Mouse (Mus musculus): ENCODE measurements around the gene Grb2. TPM values are rescaled to one million over a fixed set of nuclear protein-coding genes. Genes with fewer than 3 reads are reported as not detected.

The Grb2 gene
- polyA plus RNA-seq, 1 experiment from 2014 or later: 83.5 TPM

- H3K4me1 ChIP-seq: peaks cover 25% of the 10 kb centered on the region
- no peak for ATAC-seq (ENCODE audit: insufficient read depth, low FRiP score, low read depth)
- no peaks in the 10 kb centered on the region for H3K36me3 ChIP-seq
- no peaks in the 10 kb centered on the region for H3K9me3 ChIP-seq
- no peak overlapping the region for H3K9ac ChIP-seq
- H3K27ac ChIP-seq: no peak overlapping the region
- H3K27me3 ChIP-seq (replicated peaks): no peaks in the 10 kb centered on the region
- no peak overlapping the region for H3K4me3 ChIP-seq (replicated peaks)
- peak overlapping the region; percentile 77 for H3K4me2 ChIP-seq
- WGBS: 54% methylated on average over 6 of the region's 6 CpGs
Observed at GRCm38 (mm10) chr11:115709829-115710559, 1.6 kb upstream of the Grb2 start.

- peak; percentile 45 for ATAC-seq (ENCODE audit: insufficient read depth, low FRiP score, low read depth)
- Histone ChIP-seq H3K9me3 (no peaks in the 10 kb centered on the region), H3K4me1 (peaks cover 25% of the 10 kb centered on the region), H3K4me3 (replicated peaks) (peak overlapping the region; percentile 99), H3K27ac (peak overlapping the region; percentile 90), H3K9ac (peak overlapping the region; percentile 13; the same call in 1 of the 2 replicates), H3K27me3 (replicated peaks) (no peaks in the 10 kb centered on the region), H3K4me2 (peak overlapping the region; percentile 77), H3K36me3 (no peaks in the 10 kb centered on the region)
- WGBS: 2% methylated on average over 23 of the region's 23 CpGs
Observed at GRCm38 (mm10) chr11:115708956-115709828, 795 bp upstream of the Grb2 start.

DNA sequence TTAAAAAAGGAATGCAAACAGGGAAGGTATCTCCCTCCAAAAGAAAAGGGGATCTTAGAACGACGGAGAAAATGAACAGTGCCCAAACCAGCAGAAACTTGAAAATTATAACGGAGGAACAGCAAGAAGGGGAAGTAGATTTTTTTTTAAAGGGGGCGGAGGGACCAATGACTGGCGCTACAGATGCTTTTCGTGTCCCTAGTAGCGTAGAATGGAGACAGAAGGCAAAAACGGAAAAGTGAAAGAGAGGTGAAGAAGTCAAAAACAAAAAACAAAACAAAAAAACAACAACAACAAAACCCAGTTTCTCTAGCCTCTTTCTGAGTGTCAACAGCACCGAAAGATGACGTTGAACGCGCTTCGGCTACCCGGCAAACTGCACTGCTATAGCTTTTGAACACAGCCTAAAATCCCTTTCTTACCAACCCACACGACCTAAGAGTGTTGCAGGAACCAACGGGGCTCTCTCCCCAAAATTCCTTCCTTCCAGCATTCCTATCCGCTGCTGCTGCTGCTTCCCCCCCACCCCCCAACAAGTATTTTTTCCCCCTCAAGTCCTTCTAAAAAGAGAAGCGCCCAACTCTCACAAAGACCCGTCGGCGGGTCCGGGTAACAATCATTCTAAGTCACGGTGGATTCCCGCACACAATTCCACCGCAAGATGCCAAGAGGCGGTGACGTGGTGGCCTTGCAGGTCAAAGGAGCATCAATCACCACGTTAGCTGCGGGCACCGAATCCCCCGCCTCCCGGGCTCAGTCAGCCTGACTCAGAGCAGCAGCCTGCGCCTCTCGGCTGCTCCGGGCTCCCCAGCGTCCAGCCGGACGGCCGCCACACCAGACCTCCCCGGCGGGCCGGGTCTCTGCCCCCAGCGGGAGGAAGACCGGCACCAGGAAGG, 836 bp downstream of the Grb2 start:
- Histone ChIP-seq H3K27ac (peak overlapping the region; percentile 94), H3K4me3 (replicated peaks) (peak overlapping the region; percentile 99), H3K9me3 (no peaks in the 10 kb centered on the region), H3K4me1 (peaks cover 25% of the 10 kb centered on the region), H3K27me3 (replicated peaks) (no peaks in the 10 kb centered on the region), H3K4me2 (peak overlapping the region; percentile 77), H3K9ac (peak overlapping the region; percentile 100), H3K36me3 (no peaks in the 10 kb centered on the region)
- WGBS: under 1% methylated on average over 43 of the region's 44 CpGs
- ATAC-seq (ENCODE audit: insufficient read depth, low FRiP score, low read depth): peak; percentile 29; the same call in 1 of the 2 replicates

DNA sequence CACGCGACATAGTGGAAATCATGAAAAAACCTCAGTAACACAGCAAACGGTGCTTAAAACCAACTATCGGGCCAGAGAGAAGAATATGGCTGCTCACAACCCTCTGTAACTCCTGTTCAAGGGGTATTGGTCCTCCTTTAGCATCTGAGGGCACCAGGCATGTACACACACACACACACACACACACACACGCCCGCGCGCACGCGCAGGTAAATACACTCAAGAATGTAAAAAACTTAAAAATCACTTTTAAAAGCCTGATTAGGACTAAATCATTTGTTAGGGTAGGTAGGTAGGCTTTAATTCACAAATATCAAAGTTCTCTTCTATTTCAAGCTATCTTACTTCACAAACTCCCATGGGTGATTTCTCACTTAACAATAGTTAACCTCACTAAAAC, 1.8 kb downstream of the Grb2 start:
- Histone ChIP-seq H3K27me3 (replicated peaks) (no peaks in the 10 kb centered on the region), H3K4me2 (peak overlapping the region; percentile 77), H3K27ac (no peak overlapping the region), H3K9me3 (no peaks in the 10 kb centered on the region), H3K36me3 (no peaks in the 10 kb centered on the region), H3K9ac (no peak overlapping the region), H3K4me1 (peaks cover 25% of the 10 kb centered on the region), H3K4me3 (replicated peaks) (peak overlapping the region; percentile 99; the same call in 1 of the 2 replicates)
- no peak for ATAC-seq (ENCODE audit: insufficient read depth, low FRiP score, low read depth)
- 90% methylated on average over 10 of the region's 10 CpGs for WGBS

- Histone ChIP-seq H3K4me2 (no peak overlapping the region), H3K9me3 (no peaks in the 10 kb centered on the region), H3K36me3 (no peaks in the 10 kb centered on the region), H3K27me3 (replicated peaks) (no peaks in the 10 kb centered on the region), H3K4me3 (replicated peaks) (no peak overlapping the region), H3K27ac (no peak overlapping the region), H3K4me1 (peaks cover 26% of the 10 kb centered on the region), H3K9ac (no peak overlapping the region)
- 83% methylated on average over 2 of the region's 2 CpGs for WGBS
- ATAC-seq (ENCODE audit: insufficient read depth, low FRiP score, low read depth): no peak
Observed at GRCm38 (mm10) chr11:115705561-115705960, 2.8 kb downstream of the Grb2 start.

DNA sequence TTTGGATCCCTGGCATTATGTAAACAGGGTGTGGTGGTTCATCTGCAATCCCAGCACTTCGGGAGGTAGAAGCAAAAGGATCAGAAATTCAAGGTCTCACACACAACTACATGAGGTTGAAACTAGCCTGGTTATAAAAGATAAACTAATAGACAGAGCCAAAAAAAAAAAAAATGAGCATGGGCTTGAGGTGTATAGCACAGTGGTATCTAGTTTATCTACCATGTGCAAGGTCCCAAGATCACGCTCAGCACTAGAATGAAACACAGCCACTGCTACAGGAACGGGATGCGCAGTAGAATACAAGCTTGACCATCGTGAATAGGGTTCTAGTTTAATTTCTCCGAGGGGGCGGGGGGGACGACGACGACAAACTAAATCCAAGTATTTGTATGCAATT, 3.7 kb downstream of the Grb2 start:
- Histone ChIP-seq H3K4me2 (no peak overlapping the region), H3K4me3 (replicated peaks) (no peak overlapping the region), H3K4me1 (peaks cover 33% of the 10 kb centered on the region), H3K36me3 (no peaks in the 10 kb centered on the region), H3K9ac (no peak overlapping the region), H3K27ac (no peak overlapping the region), H3K9me3 (no peaks in the 10 kb centered on the region), H3K27me3 (replicated peaks) (no peaks in the 10 kb centered on the region)
- 84% methylated on average over 10 of the region's 10 CpGs for WGBS
- no peak for ATAC-seq (ENCODE audit: insufficient read depth, low FRiP score, low read depth)

DNA sequence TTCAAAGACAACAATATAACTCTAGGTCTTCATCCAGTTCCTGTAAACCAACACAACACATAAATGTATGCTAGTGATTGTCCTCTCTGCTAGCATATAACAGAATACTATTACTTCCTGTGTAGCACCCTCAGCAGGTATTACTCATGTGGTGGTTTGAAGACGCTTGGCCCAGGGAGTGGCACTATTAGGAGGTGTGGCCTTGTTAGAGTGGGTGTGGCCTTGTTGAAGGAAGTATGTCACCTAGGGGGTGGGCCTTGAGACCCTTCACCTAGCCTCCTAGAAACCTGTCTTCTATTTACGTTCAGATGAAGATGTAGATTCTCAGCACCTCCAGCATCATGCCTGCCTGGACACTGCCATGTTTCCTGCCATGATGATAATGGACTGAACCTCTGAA, 4.9 kb downstream of the Grb2 start:
- 82% methylated on average over 2 of the region's 2 CpGs for WGBS
- H3K4me1 ChIP-seq: peaks cover 30% of the 10 kb centered on the region
- no peaks in the 10 kb centered on the region for H3K36me3 ChIP-seq
- no peak overlapping the region for H3K4me2 ChIP-seq
- H3K9ac ChIP-seq: no peak overlapping the region
- H3K27me3 ChIP-seq (replicated peaks): no peaks in the 10 kb centered on the region
- no peak overlapping the region for H3K4me3 ChIP-seq (replicated peaks)
- no peak for ATAC-seq (ENCODE audit: insufficient read depth, low FRiP score, low read depth)
- no peak overlapping the region for H3K27ac ChIP-seq
- no peaks in the 10 kb centered on the region for H3K9me3 ChIP-seq

DNA sequence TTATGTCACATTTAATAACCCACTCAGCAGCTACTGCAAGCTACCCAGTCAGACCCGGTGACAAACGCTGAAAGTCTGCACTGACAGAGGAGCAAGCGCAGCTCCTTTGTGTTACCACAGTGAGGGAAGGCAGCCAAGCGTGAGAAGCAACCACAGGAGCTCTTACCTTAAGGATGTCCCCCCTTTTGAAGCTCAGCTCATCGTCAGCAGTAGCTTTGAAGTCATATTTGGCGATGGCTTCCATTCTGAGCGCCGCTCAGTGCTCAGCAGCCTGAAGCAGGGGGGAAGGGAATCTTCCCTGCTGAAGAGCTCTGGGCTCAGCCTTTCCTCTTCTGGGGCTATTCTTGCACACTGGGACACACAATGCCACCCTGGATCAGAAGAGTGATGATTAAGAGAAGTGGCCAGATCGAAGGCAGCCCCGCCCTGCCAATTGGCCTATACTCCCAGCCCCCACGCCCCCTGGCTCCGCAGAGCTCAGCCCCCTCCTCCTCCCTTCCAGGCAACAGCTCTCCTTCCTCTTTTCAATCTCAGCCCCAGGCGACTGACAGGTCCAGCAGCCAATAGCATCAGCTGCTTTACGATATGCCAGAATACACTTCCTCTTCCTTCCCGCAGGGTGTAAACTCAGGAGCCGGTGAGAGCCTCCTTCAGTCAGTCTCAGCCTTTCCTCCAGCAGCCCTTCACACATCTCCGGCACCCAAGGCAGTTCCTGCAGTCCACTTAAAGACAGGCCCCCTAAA, 9.2 kb downstream of the Grb2 start:
- Histone ChIP-seq H3K36me3 (peaks cover 11% of the 10 kb centered on the region; the same call in 1 of the 2 replicates), H3K4me2 (peak overlapping the region; percentile 93), H3K9me3 (no peaks in the 10 kb centered on the region), H3K4me1 (peaks cover 21% of the 10 kb centered on the region), H3K27me3 (replicated peaks) (no peaks in the 10 kb centered on the region), H3K4me3 (replicated peaks) (peak overlapping the region; percentile 61), H3K9ac (peak overlapping the region; percentile 58; the same call in 1 of the 2 replicates), H3K27ac (peak overlapping the region; percentile 67)
- 13% methylated on average over 17 of the region's 17 CpGs for WGBS
- ATAC-seq (ENCODE audit: insufficient read depth, low FRiP score, low read depth): peak; percentile 92

DNA sequence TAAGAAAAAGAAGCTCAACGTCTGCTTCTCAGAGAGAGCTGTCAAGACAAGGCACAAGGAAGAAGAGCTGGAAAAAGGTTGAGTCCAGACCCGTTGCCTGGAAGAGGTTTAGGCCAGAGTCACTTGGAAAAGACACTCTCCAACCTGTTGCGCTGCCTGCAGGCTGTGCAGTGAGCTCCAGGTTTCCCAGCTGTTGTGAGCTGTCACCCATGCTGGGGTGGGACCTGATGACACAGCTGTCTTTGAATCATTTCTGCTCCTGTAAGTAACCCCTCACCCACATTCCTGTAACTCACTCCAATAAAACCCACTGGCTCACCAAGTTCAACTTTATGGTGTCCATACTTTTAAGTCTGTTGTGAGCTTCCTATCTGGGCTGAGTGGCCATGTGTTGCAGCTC, 10.7 kb downstream of the Grb2 start:
- ATAC-seq (ENCODE audit: insufficient read depth, low FRiP score, low read depth): no peak
- H3K27ac ChIP-seq: no peak overlapping the region
- H3K36me3 ChIP-seq: peaks cover 11% of the 10 kb centered on the region; the same call in 1 of the 2 replicates
- no peak overlapping the region for H3K9ac ChIP-seq
- H3K9me3 ChIP-seq: no peaks in the 10 kb centered on the region
- H3K4me1 ChIP-seq: peaks cover 21% of the 10 kb centered on the region
- no peak overlapping the region for H3K4me3 ChIP-seq (replicated peaks)
- H3K27me3 ChIP-seq (replicated peaks): no peaks in the 10 kb centered on the region
- WGBS: 72% methylated on average over 3 of the region's 3 CpGs
- no peak overlapping the region for H3K4me2 ChIP-seq

DNA sequence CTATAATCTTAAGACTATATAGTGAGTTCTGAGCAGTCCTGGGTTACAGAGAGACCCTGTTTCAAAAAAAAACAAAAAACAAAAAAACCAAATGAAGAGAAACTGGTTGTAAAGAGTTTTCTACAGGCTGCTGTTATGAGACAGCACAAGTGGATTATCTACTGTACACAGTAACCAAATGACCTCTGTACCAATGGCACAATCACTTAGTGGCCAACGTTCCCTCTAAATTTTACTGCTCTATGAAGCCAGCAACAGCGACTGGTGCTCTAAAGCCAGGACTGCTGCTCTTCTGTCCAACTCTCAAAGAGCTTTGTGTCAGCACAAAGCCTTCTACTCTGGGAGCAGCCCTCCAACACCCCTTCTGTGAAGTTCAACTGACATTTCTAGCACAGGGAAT, 11.3 kb downstream of the Grb2 start:
- H3K36me3 ChIP-seq: peaks cover 11% of the 10 kb centered on the region; the same call in 1 of the 2 replicates
- no peak overlapping the region for H3K9ac ChIP-seq
- no peaks in the 10 kb centered on the region for H3K9me3 ChIP-seq
- H3K27me3 ChIP-seq (replicated peaks): no peaks in the 10 kb centered on the region
- no peak overlapping the region for H3K4me2 ChIP-seq
- no peak overlapping the region for H3K27ac ChIP-seq
- ATAC-seq (ENCODE audit: insufficient read depth, low FRiP score, low read depth): no peak
- no peak overlapping the region for H3K4me3 ChIP-seq (replicated peaks)
- H3K4me1 ChIP-seq: peaks cover 21% of the 10 kb centered on the region
- 74% methylated on average over 2 of the region's 2 CpGs for WGBS

DNA sequence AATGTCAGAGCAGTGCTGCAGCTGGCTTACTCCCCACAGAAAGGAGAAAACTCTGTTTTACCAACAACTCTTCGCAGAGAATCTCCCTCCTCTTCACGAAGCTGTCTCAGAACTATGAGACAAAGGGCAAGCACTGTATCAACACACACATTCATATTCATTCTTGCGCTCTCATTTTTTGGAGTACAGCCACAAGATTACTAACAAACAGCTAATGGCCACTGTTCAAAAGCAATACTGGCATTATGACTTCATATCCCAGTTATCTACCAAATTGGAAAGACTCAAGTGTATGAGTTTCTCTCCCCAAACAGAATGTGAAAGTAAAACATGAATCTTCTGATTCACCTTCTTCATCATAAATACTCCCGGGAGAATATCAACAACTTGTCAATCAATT, 11.9 kb downstream of the Grb2 start:
- H3K9me3 ChIP-seq: no peaks in the 10 kb centered on the region
- no peak for ATAC-seq (ENCODE audit: insufficient read depth, low FRiP score, low read depth)
- H3K4me3 ChIP-seq (replicated peaks): no peak overlapping the region
- 66% methylated on average over 4 of the region's 4 CpGs for WGBS
- H3K4me1 ChIP-seq: peaks cover 21% of the 10 kb centered on the region
- no peak overlapping the region for H3K9ac ChIP-seq
- H3K27ac ChIP-seq: no peak overlapping the region
- no peak overlapping the region for H3K4me2 ChIP-seq
- no peaks in the 10 kb centered on the region for H3K27me3 ChIP-seq (replicated peaks)
- peaks cover 11% of the 10 kb centered on the region; the same call in 1 of the 2 replicates for H3K36me3 ChIP-seq

Measured in stomach, embryonic 15.5 days (tissue).